Mouse (Mus musculus) midbrain, embryonic 10.5 days (tissue): ENCODE data around the gene Etfrf1. TPM values are rescaled to one million over a fixed set of nuclear protein-coding genes. Genes with fewer than 3 reads are reported as not detected.

Source experiments
- DNase-seq: peaks from one replicate; pipeline ENCODE4 v3.0.0-alpha.2; 2017; ENCODE audit warnings: low spot score
- H3K27ac ChIP-seq: fragments of 300-500 bp; sonication (generic); replicated peaks from 2 replicates; pipeline ENCODE4 v1.5.1; 2016; ENCODE audit warnings: mild to moderate bottlenecking
- H3K27me3 ChIP-seq: fragments of 300-500 bp; sonication (generic); 2 replicates; pipeline ENCODE4 v1.6.1; 2016; ENCODE audit warnings: low read depth, mild to moderate bottlenecking; ENCODE audit not compliant: poor library complexity, severe bottlenecking
- H3K36me3 ChIP-seq: fragments of 300-500 bp; sonication (generic); 2 replicates; pipeline ENCODE4 v1.6.1; 2016; ENCODE audit warnings: mild to moderate bottlenecking, moderate library complexity
- H3K4me1 ChIP-seq: fragments of 300-500 bp; sonication (generic); 2 replicates; pipeline ENCODE4 v1.6.1; 2016
- H3K4me3 ChIP-seq: fragments of 300-500 bp; sonication (generic); 2 replicates; pipeline ENCODE4 v1.5.1; 2016; ENCODE audit warnings: mild to moderate bottlenecking, moderate library complexity
- H3K9me3 ChIP-seq: fragments of 300-500 bp; sonication (generic); replicated peaks from 2 replicates; pipeline ENCODE4 v1.6.1; 2016; ENCODE audit warnings: mild to moderate bottlenecking
- WGBS: fragments of 180-500 bp; shearing (Covaris S2); methylation state at CpG from one replicate; pipeline ENCODE4 v1.1.7; 2016; 5-methylcytosine and 5-hydroxymethylcytosine counted together
- polyA plus RNA-seq: library from polyadenylated mRNA; unstranded; fragments of >200 nt; fragmentation: Nextera tagmentation; extraction: Ambion mirVana; gene quantifications from 2 replicates; pipeline ENCODE4 v1.2.1, GENCODE M21; 2016

Etfrf1 gene
- polyA plus RNA-seq, 1 experiment from 2014 or later: 36.6 TPM

DNA sequence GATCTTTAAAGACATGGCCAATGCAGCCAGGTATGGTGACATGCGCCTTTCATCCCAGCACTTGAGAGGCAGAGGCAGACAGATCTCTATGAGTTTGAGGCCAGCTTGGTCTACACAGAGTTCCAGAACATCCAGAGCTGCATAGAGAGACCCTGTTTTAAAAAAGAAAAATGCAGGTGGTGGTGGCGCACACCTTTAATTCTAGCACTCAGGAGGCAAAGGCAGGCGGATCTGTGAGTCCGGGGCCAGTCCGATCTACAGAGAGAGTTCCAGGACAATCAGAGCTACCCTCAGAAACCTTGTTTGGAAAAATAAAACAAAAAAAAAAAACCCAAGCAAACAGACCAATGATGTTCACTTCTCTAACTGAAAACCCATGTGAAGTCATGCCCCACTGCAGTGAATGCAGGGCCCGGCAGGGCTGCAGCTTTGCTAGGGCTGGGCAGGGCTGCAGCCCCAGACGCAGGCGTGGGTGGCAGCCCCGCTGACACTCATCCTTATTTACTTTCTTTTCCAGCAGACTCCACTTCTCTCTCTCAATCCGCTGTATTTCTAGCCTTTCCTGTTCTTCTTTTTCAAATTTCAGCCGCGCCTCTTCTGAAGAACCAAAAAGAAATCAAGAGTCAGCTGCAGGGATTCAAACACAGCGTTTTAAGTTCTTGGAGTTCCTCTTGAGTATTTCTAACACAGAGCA lies 8.4 kb upstream of the Etfrf1 start:
- no peaks in the 10 kb centered on the region for H3K9me3 ChIP-seq
- H3K27me3 ChIP-seq: no peaks in the 10 kb centered on the region
- no peak for DNase-seq
- WGBS: 82% methylated on average over 13 of the region's 13 CpGs
- H3K4me1 ChIP-seq: no peaks in the 10 kb centered on the region
- H3K36me3 ChIP-seq: no peaks in the 10 kb centered on the region
- no peak overlapping the region for H3K4me3 ChIP-seq
- no peak overlapping the region for H3K27ac ChIP-seq

DNA sequence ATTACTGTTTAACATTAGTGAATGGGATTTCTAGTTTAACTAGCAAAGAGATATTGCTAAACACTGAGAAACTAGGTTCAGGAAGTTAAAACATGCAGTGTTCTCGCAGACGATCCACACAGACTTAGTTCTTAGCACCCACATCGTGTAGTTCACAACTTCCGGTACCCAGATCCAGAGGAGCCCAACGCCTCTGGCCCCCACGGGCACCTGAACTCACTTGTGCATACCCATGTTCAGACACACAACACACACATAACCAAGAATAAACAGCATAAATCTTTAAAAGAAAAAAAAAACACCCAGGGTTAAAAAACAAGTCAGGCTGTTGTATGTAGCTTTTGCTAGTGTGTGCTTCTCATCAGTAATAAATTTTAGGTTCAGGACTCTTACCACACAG lies 6.5 kb upstream of the Etfrf1 start:
- no peaks in the 10 kb centered on the region for H3K9me3 ChIP-seq
- H3K27ac ChIP-seq: no peak overlapping the region
- no peaks in the 10 kb centered on the region for H3K36me3 ChIP-seq
- DNase-seq: no peak
- 94% methylated on average over 6 of the region's 6 CpGs for WGBS
- no peaks in the 10 kb centered on the region for H3K27me3 ChIP-seq
- no peaks in the 10 kb centered on the region for H3K4me1 ChIP-seq
- no peak overlapping the region for H3K4me3 ChIP-seq

DNA sequence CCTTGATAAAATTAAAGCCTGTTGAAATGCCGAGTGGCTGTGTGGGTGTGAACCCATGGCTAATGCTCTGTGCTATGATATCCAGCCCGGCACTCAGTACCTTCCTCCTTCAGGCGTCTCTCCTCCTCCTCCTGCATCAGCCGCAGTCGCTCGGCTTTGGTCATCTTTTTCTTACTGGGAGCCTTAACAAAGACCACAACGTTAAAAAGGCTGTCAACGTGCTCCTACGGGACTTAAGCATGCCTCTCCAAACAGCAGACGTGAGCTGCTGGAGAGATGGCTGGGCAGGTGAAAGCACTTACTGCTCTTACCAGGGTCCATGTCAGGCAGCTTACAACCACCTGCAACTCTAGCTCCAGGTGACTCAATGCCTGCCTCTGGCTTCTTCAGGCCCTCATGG lies 5.8 kb upstream of the Etfrf1 start:
- H3K4me3 ChIP-seq: no peak overlapping the region
- H3K9me3 ChIP-seq: no peaks in the 10 kb centered on the region
- H3K27me3 ChIP-seq: no peaks in the 10 kb centered on the region
- no peaks in the 10 kb centered on the region for H3K36me3 ChIP-seq
- H3K27ac ChIP-seq: no peak overlapping the region
- no peak for DNase-seq
- WGBS: 72% methylated on average over 10 of the region's 10 CpGs
- peaks cover 2% of the 10 kb centered on the region for H3K4me1 ChIP-seq

DNA sequence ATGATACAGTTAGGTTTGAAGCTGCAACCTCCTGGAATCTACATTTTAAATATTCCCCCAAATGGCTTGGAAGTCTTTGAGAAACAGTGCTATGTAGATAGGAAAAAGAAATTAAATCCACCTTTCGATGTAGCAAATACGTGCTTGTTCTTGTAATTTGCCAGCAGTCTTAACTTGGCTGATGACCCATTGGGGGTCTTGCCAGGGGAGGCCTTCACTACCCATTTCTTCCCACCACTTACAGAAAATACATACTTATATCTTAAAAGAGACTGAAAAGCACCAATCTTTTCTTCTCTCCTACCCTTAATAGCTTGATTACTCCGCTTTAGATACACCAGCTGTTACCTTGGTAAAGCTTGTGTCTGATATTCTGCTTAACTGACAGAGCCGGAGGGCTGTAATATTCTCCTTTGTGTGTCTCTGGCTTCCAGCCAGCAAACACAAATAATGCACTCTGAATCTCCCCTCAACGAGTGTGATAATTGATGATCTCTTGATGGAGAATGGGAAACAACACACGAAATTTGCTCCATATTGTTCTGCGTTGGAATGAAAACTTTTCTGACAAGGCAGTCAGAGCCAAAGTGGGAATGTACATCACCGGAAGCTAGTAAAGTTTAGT lies 766 bp upstream of the Etfrf1 start:
- Histone ChIP-seq H3K27ac (peak overlapping the region; percentile 95), H3K27me3 (no peaks in the 10 kb centered on the region), H3K9me3 (no peaks in the 10 kb centered on the region), H3K36me3 (no peaks in the 10 kb centered on the region), H3K4me1 (peaks cover 18% of the 10 kb centered on the region), H3K4me3 (peak overlapping the region; percentile 83)
- DNase-seq: no peak
- WGBS: 44% methylated on average over 8 of the region's 8 CpGs

DNA sequence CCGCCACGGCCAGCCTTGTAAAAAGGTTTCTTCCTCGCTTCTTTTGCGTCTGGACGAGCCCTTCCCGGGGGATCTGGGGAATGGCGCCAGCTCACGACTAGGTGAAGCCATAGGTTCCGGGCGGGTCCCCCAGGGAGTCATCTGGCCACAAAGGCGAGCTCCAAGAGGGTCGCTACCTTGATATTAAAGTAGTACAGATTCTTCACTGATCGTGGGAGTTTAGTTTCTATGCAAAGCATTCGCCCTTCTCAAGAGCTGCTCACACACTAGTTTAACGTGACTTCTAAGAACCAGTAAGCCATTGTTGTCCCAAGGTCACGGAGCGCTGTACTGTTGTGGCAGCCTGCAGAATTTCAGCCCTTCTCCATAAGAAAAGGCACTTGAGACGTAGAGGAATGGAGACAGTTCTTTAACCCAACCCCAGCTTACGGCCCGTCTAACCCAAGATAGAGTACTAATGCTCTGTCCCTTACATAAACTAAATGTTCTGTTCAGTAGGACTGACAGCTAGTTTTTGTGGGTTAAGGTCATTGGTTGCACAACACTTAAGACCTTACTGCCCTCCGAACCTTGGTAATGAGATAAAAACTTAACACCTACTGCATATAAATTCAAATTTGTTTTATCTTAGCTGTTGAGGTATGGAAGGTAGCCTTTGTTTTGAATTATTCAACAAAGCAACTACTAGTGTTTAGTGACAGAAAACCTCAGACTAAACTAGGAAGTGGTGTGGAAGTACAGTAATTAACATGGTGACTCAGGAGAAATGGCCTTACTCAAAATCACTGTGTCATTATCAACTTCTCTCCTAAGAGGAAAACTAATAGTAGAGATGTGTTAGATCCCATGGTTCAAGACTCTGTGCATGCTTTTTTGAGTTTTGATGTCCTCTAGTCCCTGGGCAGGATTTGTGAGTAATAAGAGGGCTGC lies 707 bp downstream of the Etfrf1 start:
- Histone ChIP-seq H3K36me3 (peaks cover 7% of the 10 kb centered on the region; the same call in 1 of the 2 replicates), H3K4me3 (peak overlapping the region; percentile 83), H3K27ac (peak overlapping the region; percentile 95), H3K9me3 (no peaks in the 10 kb centered on the region), H3K4me1 (peaks cover 18% of the 10 kb centered on the region), H3K27me3 (no peaks in the 10 kb centered on the region)
- 5% methylated on average over 21 of the region's 21 CpGs for WGBS
- no peak for DNase-seq

DNA sequence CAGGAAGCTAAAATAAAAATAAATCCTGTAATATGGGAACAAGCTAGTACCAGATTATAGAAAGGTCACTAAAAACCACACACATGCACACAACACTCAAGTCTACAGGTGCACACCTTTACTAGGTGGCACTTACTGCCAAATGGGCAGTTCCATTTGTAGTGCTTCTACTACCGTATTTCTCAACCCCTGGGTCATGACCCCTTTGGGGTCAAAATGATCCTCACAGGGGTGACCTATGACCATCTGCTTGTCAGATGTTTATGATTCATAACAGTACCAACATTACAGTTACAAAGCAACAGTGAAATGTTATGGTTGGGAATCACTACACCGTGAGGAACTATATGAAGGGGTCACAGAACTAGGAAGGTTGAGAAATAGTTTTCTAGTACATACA lies 3.0 kb downstream of the Etfrf1 start:
- H3K27me3 ChIP-seq: no peaks in the 10 kb centered on the region
- H3K27ac ChIP-seq: no peak overlapping the region
- DNase-seq: no peak
- H3K9me3 ChIP-seq: no peaks in the 10 kb centered on the region
- 89% methylated on average over 2 of the region's 2 CpGs for WGBS
- H3K36me3 ChIP-seq: peaks cover 25% of the 10 kb centered on the region
- no peak overlapping the region for H3K4me3 ChIP-seq
- H3K4me1 ChIP-seq: peaks cover 18% of the 10 kb centered on the region

DNA sequence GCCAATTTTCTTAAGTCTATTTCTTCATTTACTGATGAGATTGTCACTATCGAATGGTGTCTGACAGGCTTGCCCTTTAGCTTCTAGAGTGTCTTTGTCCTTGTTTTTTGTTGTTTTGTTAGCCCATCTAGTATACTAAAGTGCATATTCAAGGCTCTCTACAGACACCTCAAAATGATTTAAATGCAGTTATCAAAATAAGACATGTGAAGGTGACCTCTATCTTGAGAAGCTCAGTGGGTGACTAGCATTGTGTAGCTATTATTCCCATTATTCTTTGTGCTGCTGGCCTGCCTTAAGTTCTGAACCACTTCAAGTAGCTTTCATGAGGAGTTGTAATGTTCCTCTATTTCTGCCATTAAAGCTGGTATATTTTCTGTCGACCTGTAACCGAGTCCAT lies 4.9 kb downstream of the Etfrf1 start:
- no peak overlapping the region for H3K27ac ChIP-seq
- H3K27me3 ChIP-seq: no peaks in the 10 kb centered on the region
- DNase-seq: no peak
- peaks cover 43% of the 10 kb centered on the region for H3K36me3 ChIP-seq
- no peaks in the 10 kb centered on the region for H3K9me3 ChIP-seq
- H3K4me1 ChIP-seq: peaks cover 11% of the 10 kb centered on the region
- WGBS: 94% methylated on average over 3 of the region's 3 CpGs
- H3K4me3 ChIP-seq: no peak overlapping the region

DNA sequence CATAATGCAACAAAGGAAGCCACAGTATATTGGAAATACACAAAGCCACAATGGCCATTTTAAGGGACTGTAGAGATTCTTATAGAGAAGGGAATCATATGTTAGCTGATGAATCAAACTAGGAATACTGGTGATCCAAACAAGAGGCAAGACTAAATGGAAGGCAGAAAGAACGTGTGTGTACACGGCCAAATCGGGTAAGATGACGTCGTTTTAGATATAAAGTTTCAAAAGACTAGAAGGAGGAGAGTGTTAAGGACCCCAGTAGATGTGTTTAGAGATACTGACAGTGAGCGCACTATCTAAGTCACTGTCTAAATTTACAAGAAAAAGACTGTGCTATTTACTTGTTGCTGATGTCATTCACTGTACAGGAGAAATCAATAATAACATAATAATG lies 13.3 kb downstream of the Etfrf1 start:
- Histone ChIP-seq H3K36me3 (peaks cover 37% of the 10 kb centered on the region), H3K27ac (no peak overlapping the region), H3K9me3 (no peaks in the 10 kb centered on the region), H3K4me3 (no peak overlapping the region), H3K27me3 (no peaks in the 10 kb centered on the region), H3K4me1 (no peaks in the 10 kb centered on the region)
- WGBS: 96% methylated on average over 6 of the region's 6 CpGs
- no peak for DNase-seq

DNA sequence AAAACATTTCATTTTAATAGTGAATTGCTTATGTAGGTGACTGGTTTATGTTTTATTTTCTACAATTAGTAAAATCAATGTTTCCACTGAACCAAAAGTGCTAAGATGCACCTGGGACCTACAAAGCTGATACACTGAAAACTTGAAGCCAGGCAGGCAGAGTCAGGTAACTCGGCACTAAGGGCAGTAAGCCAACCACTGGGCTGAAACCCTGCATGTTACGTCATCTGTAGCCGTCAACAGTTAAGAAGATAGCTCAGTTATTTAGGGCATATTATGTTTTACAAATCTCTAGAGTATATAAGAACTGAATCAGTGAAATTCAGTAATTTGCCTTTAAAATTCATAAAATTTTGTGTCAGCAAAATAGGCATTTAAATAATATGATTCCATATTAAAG lies 15.4 kb downstream of the Etfrf1 start:
- no peak for DNase-seq
- 95% methylated on average over 3 of the region's 3 CpGs for WGBS
- Histone ChIP-seq H3K27me3 (no peaks in the 10 kb centered on the region), H3K4me1 (no peaks in the 10 kb centered on the region), H3K36me3 (peaks cover 38% of the 10 kb centered on the region), H3K9me3 (no peaks in the 10 kb centered on the region), H3K4me3 (no peak overlapping the region), H3K27ac (no peak overlapping the region)

DNA sequence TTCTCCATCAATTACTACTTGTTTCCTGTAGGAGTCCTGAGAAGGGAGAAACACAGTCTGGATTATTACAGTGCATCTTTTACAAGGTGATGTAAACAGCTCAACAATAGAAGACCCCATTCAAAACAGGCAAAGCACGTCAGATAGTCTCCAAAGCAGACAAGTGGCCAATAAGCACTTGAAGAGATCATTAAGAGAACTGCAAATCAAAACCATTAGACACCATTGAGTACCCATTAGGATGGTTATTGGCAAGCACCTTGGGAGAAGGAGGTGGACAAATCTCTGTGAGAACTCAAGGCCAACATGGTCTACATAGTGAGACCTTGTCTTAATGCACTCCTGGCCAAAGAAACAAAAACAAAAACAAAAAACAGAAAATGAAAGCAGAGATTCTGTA lies 23.5 kb downstream of the Etfrf1 start:
- WGBS: 87% methylated on average over 1 of the region's 1 CpGs
- DNase-seq: no peak
- Histone ChIP-seq H3K9me3 (no peaks in the 10 kb centered on the region), H3K27me3 (no peaks in the 10 kb centered on the region), H3K4me3 (no peak overlapping the region), H3K4me1 (no peaks in the 10 kb centered on the region), H3K27ac (no peak overlapping the region), H3K36me3 (peaks cover 59% of the 10 kb centered on the region)

DNA sequence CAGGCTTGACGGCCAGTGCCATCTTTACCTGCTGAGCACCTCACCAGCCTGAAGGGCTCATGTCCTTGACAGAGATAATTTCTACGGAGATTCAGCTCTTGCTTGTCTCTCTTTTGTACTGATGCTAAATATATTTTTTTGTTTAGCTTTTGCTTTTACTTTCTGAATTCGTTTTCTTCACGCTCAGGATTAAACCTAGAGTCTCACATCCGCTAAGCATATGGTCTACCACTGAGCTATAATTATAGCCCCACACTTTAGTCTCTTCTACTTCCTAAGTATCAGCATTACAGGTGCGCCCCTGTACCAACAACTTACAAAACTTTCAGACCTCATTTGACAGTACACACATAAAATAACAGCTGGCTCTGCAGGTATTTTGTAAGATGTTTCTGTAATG lies 24.4 kb downstream of the Etfrf1 start:
- Histone ChIP-seq H3K27ac (no peak overlapping the region), H3K27me3 (no peaks in the 10 kb centered on the region), H3K4me3 (no peak overlapping the region), H3K4me1 (no peaks in the 10 kb centered on the region), H3K36me3 (peaks cover 61% of the 10 kb centered on the region), H3K9me3 (no peaks in the 10 kb centered on the region)
- WGBS: 93% methylated on average over 6 of the region's 6 CpGs
- no peak for DNase-seq

DNA sequence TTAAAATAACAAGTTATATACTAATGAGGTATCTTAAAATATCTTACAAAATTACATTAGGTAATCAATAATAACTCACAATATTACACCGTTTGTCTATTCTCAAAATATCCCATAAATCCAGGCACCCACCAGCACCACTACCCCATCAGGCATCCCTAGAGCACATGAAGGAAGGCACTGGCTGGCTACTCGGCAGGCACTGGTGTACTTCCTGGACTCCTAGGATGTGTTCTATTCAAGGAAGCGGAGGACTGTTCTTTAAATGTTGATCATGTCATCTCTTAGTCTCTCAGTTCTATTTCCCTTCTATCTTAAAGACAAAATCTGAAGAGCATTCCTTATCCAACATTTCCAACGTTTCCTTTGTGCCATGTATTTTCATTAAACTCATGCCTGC lies 26.2 kb downstream of the Etfrf1 start:
- no peaks in the 10 kb centered on the region for H3K9me3 ChIP-seq
- H3K27me3 ChIP-seq: no peaks in the 10 kb centered on the region
- no peak overlapping the region for H3K4me3 ChIP-seq
- no peak for DNase-seq
- no peaks in the 10 kb centered on the region for H3K4me1 ChIP-seq
- WGBS: 81% methylated on average over 4 of the region's 4 CpGs
- no peak overlapping the region for H3K27ac ChIP-seq
- H3K36me3 ChIP-seq: peaks cover 59% of the 10 kb centered on the region

DNA sequence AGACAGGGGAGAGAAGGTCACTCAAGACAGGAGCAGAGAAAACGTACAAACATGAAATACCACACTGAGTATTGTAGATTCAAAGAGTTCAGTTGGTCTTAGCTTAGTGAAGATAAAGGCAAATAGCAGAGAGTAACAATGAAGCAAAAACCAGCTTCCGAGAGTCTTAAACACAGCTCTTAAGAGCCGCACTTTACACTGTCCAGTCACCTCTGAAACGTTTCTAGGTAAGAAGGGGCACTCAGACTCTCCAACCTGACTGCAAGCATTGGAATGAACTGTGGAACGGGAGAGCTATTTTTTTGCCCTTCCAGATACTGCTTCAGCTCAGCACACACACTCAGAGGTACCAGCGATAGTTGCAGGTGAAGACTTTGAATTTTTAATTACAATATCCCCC lies 29.4 kb downstream of the Etfrf1 start:
- Histone ChIP-seq H3K4me3 (no peak overlapping the region), H3K4me1 (no peaks in the 10 kb centered on the region), H3K27me3 (no peaks in the 10 kb centered on the region), H3K27ac (no peak overlapping the region), H3K9me3 (no peaks in the 10 kb centered on the region), H3K36me3 (peaks cover 57% of the 10 kb centered on the region)
- no peak for DNase-seq
- WGBS: 92% methylated on average over 6 of the region's 6 CpGs
